Mouse (Mus musculus) liver, postnatal 0 days (tissue): ENCODE results near the gene Scgb2b11. TPM values are rescaled to one million over a fixed set of nuclear protein-coding genes. Genes with fewer than 3 reads are reported as not detected.
"Not testable (repeated sequence)": the region's sequence is repeated elsewhere in the genome, so short reads cannot be mapped to it uniquely, and the experiment has no call there.

Experiments used
- ATAC-seq: fragments of 200-750 bp; cut with Nextera tagmentation; 2 replicates; pipeline ENCODE4 v1.8.0; 2017; ENCODE audit warnings: mild to moderate bottlenecking, moderate library complexity
- DNase-seq: peaks from one replicate; pipeline ENCODE4 v3.0.0-alpha.2; 2016
- H3K27ac ChIP-seq: fragments of 300-500 bp; sonication (generic); 2 replicates; pipeline ENCODE4 v1.5.1; 2014; ENCODE audit warnings: antibody characterized with exemption, moderate library complexity, mild to moderate bottlenecking, low read depth
- H3K27me3 ChIP-seq: fragments of 300-500 bp; sonication (generic); 2 replicates; pipeline ENCODE4 v1.6.1; 2014; ENCODE audit warnings: low read length, control low read depth, mixed read lengths; ENCODE audit not compliant: insufficient read depth
- H3K36me3 ChIP-seq: fragments of 300-500 bp; sonication (generic); replicated peaks from 2 replicates; pipeline ENCODE4 v1.6.1; 2014; ENCODE audit warnings: mild to moderate bottlenecking, control low read depth, low read length, moderate library complexity, mixed read lengths; ENCODE audit not compliant: insufficient read depth
- H3K4me1 ChIP-seq: fragments of 300-500 bp; sonication (generic); 2 replicates; pipeline ENCODE4 v1.6.1; 2014; ENCODE audit warnings: antibody characterized with exemption, mild to moderate bottlenecking, control low read depth; ENCODE audit not compliant: insufficient read depth
- H3K4me2 ChIP-seq: fragments of 300-500 bp; sonication (generic); 2 replicates; pipeline ENCODE4 v1.6.1; 2014; ENCODE audit warnings: low read depth, mild to moderate bottlenecking, low read length, moderate library complexity, mixed read lengths
- H3K4me3 ChIP-seq: fragments of 300-500 bp; sonication (generic); 2 replicates; pipeline ENCODE4 v1.5.1; 2014; ENCODE audit warnings: low read depth, low read length
- H3K9ac ChIP-seq: fragments of 300-500 bp; sonication (generic); replicated peaks from 2 replicates; pipeline ENCODE4 v1.6.1; 2014; ENCODE audit warnings: mild to moderate bottlenecking, moderate library complexity
- H3K9me3 ChIP-seq: fragments of 300-500 bp; sonication (generic); 2 replicates; pipeline ENCODE4 v1.6.1; 2016; ENCODE audit warnings: mild to moderate bottlenecking, control low read depth, low read length, mixed read lengths
- WGBS: fragments of 180-500 bp; shearing (Covaris S2); extraction: QIAGEN DNeasy Blood & Tissue Kit; methylation state at CpG from one replicate; pipeline ENCODE4 v1.1.7; 2014; ENCODE audit not compliant: insufficient replicate concordance; 5-methylcytosine and 5-hydroxymethylcytosine counted together
- polyA plus RNA-seq: library from polyadenylated mRNA; unstranded; fragments of >200 nt; fragmentation: Nextera tagmentation; extraction: Ambion mirVana; gene quantifications from 2 replicates; pipeline ENCODE4 v1.2.1, GENCODE M21; 2015

The Scgb2b11 gene
- polyA plus RNA-seq, result not detected in 2 replicates

GRCm38 (mm10) chr7:32211045-32211444 is at the start of gene Scgb2b11:
Scgb2b11 (minus strand) TSS chr7:32211145.
- not testable (repeated sequence) for H3K36me3 ChIP-seq, H3K27me3 ChIP-seq, ATAC-seq, H3K9ac ChIP-seq, DNase-seq, H3K4me3 ChIP-seq, H3K9me3 ChIP-seq, H3K4me1 ChIP-seq, H3K27ac ChIP-seq, H3K4me2 ChIP-seq
- WGBS, result 79% methylated on average over 1 of the region's 2 CpGs

- not testable (repeated sequence) for H3K4me1 ChIP-seq, H3K27me3 ChIP-seq, H3K36me3 ChIP-seq, DNase-seq, H3K9me3 ChIP-seq, H3K9ac ChIP-seq, H3K27ac ChIP-seq, ATAC-seq, H3K4me3 ChIP-seq, H3K4me2 ChIP-seq
- WGBS, result no CpG with 5 or more reads among the region's 2 CpGs
Measured at GRCm38 (mm10) chr7:32222540-32222939, 11.6 kb upstream of the Scgb2b11 start, which contains the start of gene Scgb1b11. Scgb1b11 (plus strand) TSS chr7:32222840.

Other genes starting within 250 kb of the Scgb2b11 start
- not detected in 2 replicates for gene Scgb1b10, start 110.3 kb downstream of the Scgb2b11 start, polyA plus RNA-seq
- not detected in 2 replicates for gene Scgb1b11, start 11.7 kb upstream of the Scgb2b11 start, polyA plus RNA-seq
- gene Scgb2b12, start 116.1 kb upstream of the Scgb2b11 start, polyA plus RNA-seq, result not detected in 2 replicates
- not detected in 2 replicates for gene Scgb1b12, start 123.0 kb upstream of the Scgb2b11 start, polyA plus RNA-seq
- not detected in 2 replicates for gene Scgb1b29, start 230.4 kb upstream of the Scgb2b11 start, polyA plus RNA-seq